Mouse (Mus musculus): ENCODE measurements around the gene Pik3r5.

Gene Pik3r5

GRCm38 (mm10) chr11:68483213-68483612, 51.3 kb downstream of the Pik3r5 start:
- in situ Hi-C loops (cut with MseI, MboI), result no loop called here

- in situ Hi-C loops (cut with MseI, MboI), result no loop called here
Observed at GRCm38 (mm10) chr11:68484431-68484830, 52.5 kb downstream of the Pik3r5 start.

GRCm38 (mm10) chr11:68485206-68485942, 53.5 kb downstream of the Pik3r5 start:
- in situ Hi-C loops (cut with MseI, MboI), result loop anchor here (5.0 kb wide), 2 partner anchors 62 to 67 kb away; no protein-coding TSS in a partner anchor

GRCm38 (mm10) chr11:68486093-68486492, 54.2 kb downstream of the Pik3r5 start:
- in situ Hi-C loops (cut with MseI, MboI), result loop anchor here (5.0 kb wide), 2 partner anchors 61 to 66 kb away; no protein-coding TSS in a partner anchor

GRCm38 (mm10) chr11:68487720-68488119, 55.8 kb downstream of the Pik3r5 start:
- in situ Hi-C loops (cut with MseI, MboI), result loop anchor here (5.0 kb wide), 2 partner anchors 60 to 65 kb away; no protein-coding TSS in a partner anchor

- in situ Hi-C loops (cut with MseI, MboI), result loop anchor here (5.0 kb wide), 2 partner anchors 59 to 64 kb away; no protein-coding TSS in a partner anchor
Observed at GRCm38 (mm10) chr11:68488256-68488824, 56.4 kb downstream of the Pik3r5 start.

- in situ Hi-C loops (cut with MseI, MboI), result loop anchor here (5.0 kb wide), 2 partner anchors 58 to 63 kb away; no protein-coding TSS in a partner anchor
Observed at GRCm38 (mm10) chr11:68489236-68489635, 57.3 kb downstream of the Pik3r5 start.

GRCm38 (mm10) chr11:68492592-68492991, 60.7 kb downstream of the Pik3r5 start:
- in situ Hi-C loops (cut with MseI, MboI), result no loop called here

GRCm38 (mm10) chr11:68493760-68494159, 61.8 kb downstream of the Pik3r5 start:
- in situ Hi-C loops (cut with MseI, MboI), result no loop called here

- in situ Hi-C loops (cut with MseI, MboI), result no loop called here
Observed at GRCm38 (mm10) chr11:68497081-68497480, 65.2 kb downstream of the Pik3r5 start.

GRCm38 (mm10) chr11:68498517-68498916, 66.6 kb downstream of the Pik3r5 start:
- in situ Hi-C loops (cut with MseI, MboI), result no loop called here

- in situ Hi-C loops (cut with MseI, MboI), result no loop called here
Observed at GRCm38 (mm10) chr11:68498999-68499699, 67.2 kb downstream of the Pik3r5 start.

- in situ Hi-C loops (cut with MseI, MboI), result no loop called here
Observed at GRCm38 (mm10) chr11:68500949-68501350, 69.0 kb downstream of the Pik3r5 start.

- in situ Hi-C loops (cut with MseI, MboI), result no loop called here
Observed at GRCm38 (mm10) chr11:68502408-68502807, 70.5 kb downstream of the Pik3r5 start.

GRCm38 (mm10) chr11:68502902-68503629, 71.1 kb downstream of the Pik3r5 start, which contains the start of gene Pik3r6:
Gene Pik3r6, plus strand, starts transcription at chr11:68503019.
- in situ Hi-C loops (cut with MseI, MboI), result no loop called here

- in situ Hi-C loops (cut with MseI, MboI), result no loop called here
Observed at GRCm38 (mm10) chr11:68504913-68505312, 73.0 kb downstream of the Pik3r5 start.

- in situ Hi-C loops (cut with MseI, MboI), result no loop called here
Observed at GRCm38 (mm10) chr11:68507246-68507645, 75.3 kb downstream of the Pik3r5 start.

- in situ Hi-C loops (cut with MseI, MboI), result no loop called here
Observed at GRCm38 (mm10) chr11:68508619-68509018, 76.7 kb downstream of the Pik3r5 start.

- in situ Hi-C loops (cut with MseI, MboI), result no loop called here
Observed at GRCm38 (mm10) chr11:68509194-68509593, 77.3 kb downstream of the Pik3r5 start.

- in situ Hi-C loops (cut with MseI, MboI), result no loop called here
Observed at GRCm38 (mm10) chr11:68513969-68514368, 82.0 kb downstream of the Pik3r5 start.

- in situ Hi-C loops (cut with MseI, MboI), result no loop called here
Observed at GRCm38 (mm10) chr11:68519362-68519761, 87.4 kb downstream of the Pik3r5 start.

GRCm38 (mm10) chr11:68519815-68520214, 87.9 kb downstream of the Pik3r5 start:
- in situ Hi-C loops (cut with MseI, MboI), result no loop called here
